Mouse (Mus musculus) thymus, postnatal 4 days (tissue): ENCODE data around the gene Ttc16.

Source experiments
- DNase-seq: peaks from one replicate; pipeline ENCODE4 v3.0.0; 2021

The Ttc16 gene

GRCm38 (mm10) chr2:32779131-32779530 lies 3.7 kb upstream of the Ttc16 start:
- peak; percentile 79 for DNase-seq

- peak; percentile 86 for DNase-seq
Observed at GRCm38 (mm10) chr2:32778081-32778480, 2.6 kb upstream of the Ttc16 start.

GRCm38 (mm10) chr2:32776192-32776591 lies 759 bp upstream of the Ttc16 start:
- DNase-seq, result peak; percentile 51

- no peak for DNase-seq
Observed at GRCm38 (mm10) chr2:32772626-32773279, 2.7 kb downstream of the Ttc16 start.

GRCm38 (mm10) chr2:32771886-32772285 lies 3.5 kb downstream of the Ttc16 start:
- peak; percentile 70 for DNase-seq

GRCm38 (mm10) chr2:32769327-32770085 lies 5.9 kb downstream of the Ttc16 start:
- no peak for DNase-seq

- peak; percentile 64 for DNase-seq
Observed at GRCm38 (mm10) chr2:32768661-32769285, 6.7 kb downstream of the Ttc16 start.

GRCm38 (mm10) chr2:32767241-32767640 lies 8.2 kb downstream of the Ttc16 start:
- no peak for DNase-seq

- DNase-seq, result peak; percentile 52
Observed at GRCm38 (mm10) chr2:32763353-32763752, 12.1 kb downstream of the Ttc16 start.

GRCm38 (mm10) chr2:32761859-32762258 lies 13.6 kb downstream of the Ttc16 start:
- no peak for DNase-seq

- DNase-seq, result no peak
Observed at GRCm38 (mm10) chr2:32761361-32761760, 14.1 kb downstream of the Ttc16 start.

- DNase-seq, result no peak
Observed at GRCm38 (mm10) chr2:32759001-32759400, 16.4 kb downstream of the Ttc16 start.

- DNase-seq, result no peak
Observed at GRCm38 (mm10) chr2:32758503-32758902, 16.9 kb downstream of the Ttc16 start.

- DNase-seq, result peak; percentile 98
Observed at GRCm38 (mm10) chr2:32757056-32757845, 18.2 kb downstream of the Ttc16 start, which contains the start of gene Tor2a. Tor2a (plus strand) TSS chr2:32757234.

- no peak for DNase-seq
Observed at GRCm38 (mm10) chr2:32756674-32757055, 18.8 kb downstream of the Ttc16 start.

- no peak for DNase-seq
Observed at GRCm38 (mm10) chr2:32752181-32752580, 23.3 kb downstream of the Ttc16 start.

GRCm38 (mm10) chr2:32751665-32752033 lies 23.8 kb downstream of the Ttc16 start:
- no peak for DNase-seq

GRCm38 (mm10) chr2:32750887-32751664 lies 24.4 kb downstream of the Ttc16 start:
- DNase-seq, result no peak

- DNase-seq, result no peak
Observed at GRCm38 (mm10) chr2:32750199-32750598, 25.2 kb downstream of the Ttc16 start.

- no peak for DNase-seq
Observed at GRCm38 (mm10) chr2:32749082-32749481, 26.4 kb downstream of the Ttc16 start.

GRCm38 (mm10) chr2:32744272-32744982 lies 31.0 kb downstream of the Ttc16 start:
- DNase-seq, result no peak

GRCm38 (mm10) chr2:32742173-32742531 lies 33.3 kb downstream of the Ttc16 start:
- no peak for DNase-seq
